Mouse (Mus musculus) midbrain, postnatal 0 days (tissue): ENCODE data around the gene 4930449I24Rik. TPM values are rescaled to one million over a fixed set of nuclear protein-coding genes. Genes with fewer than 3 reads are reported as not detected.
"Not testable (repeated sequence)": the region's sequence is repeated elsewhere in the genome, so short reads cannot be mapped to it uniquely, and the experiment has no call there.

Experiments used
- ATAC-seq: fragments of 200-750 bp; cut with Nextera tagmentation; 2 replicates; pipeline ENCODE4 v1.8.0; 2017; ENCODE audit warnings: moderate number of reproducible peaks, mild to moderate bottlenecking, moderate TSS enrichment, moderate library complexity; ENCODE audit not compliant: low FRiP score
- DNase-seq: peaks from one replicate; pipeline ENCODE4 v3.0.0-alpha.2; 2015; ENCODE audit warnings: low spot score
- H3K27ac ChIP-seq: fragments of 300-500 bp; sonication (generic); 2 replicates; pipeline ENCODE4 v1.5.1; 2014; ENCODE audit warnings: low read depth, mild to moderate bottlenecking, low read length, mixed read lengths
- H3K27me3 ChIP-seq: fragments of 300-500 bp; sonication (generic); 2 replicates; pipeline ENCODE4 v1.6.1; 2014; ENCODE audit warnings: low read length, control low read depth, mixed read lengths; ENCODE audit not compliant: insufficient read depth
- H3K36me3 ChIP-seq: fragments of 300-500 bp; sonication (generic); 2 replicates; pipeline ENCODE4 v1.6.1; 2014; ENCODE audit warnings: low read length, control low read depth, mixed read lengths; ENCODE audit not compliant: insufficient read depth
- H3K4me1 ChIP-seq: fragments of 300-500 bp; sonication (generic); 2 replicates; pipeline ENCODE4 v1.6.1; 2014; ENCODE audit warnings: mild to moderate bottlenecking, control low read depth, antibody characterized with exemption, low read length, mixed read lengths; ENCODE audit not compliant: insufficient read depth
- H3K4me2 ChIP-seq: fragments of 300-500 bp; sonication (generic); 2 replicates; pipeline ENCODE4 v1.6.1; 2014; ENCODE audit warnings: low read depth, mild to moderate bottlenecking, low read length, mixed read lengths; ENCODE audit not compliant: poor library complexity, severe bottlenecking
- H3K4me3 ChIP-seq: fragments of 300-500 bp; sonication (generic); 2 replicates; pipeline ENCODE4 v1.5.1; 2014; ENCODE audit warnings: low read depth, mild to moderate bottlenecking, low read length, moderate library complexity
- H3K9ac ChIP-seq: fragments of 300-500 bp; sonication (generic); replicated peaks from 2 replicates; pipeline ENCODE4 v1.6.1; 2014; ENCODE audit warnings: mild to moderate bottlenecking, low read length, moderate library complexity, mixed read lengths; ENCODE audit not compliant: poor library complexity, severe bottlenecking
- H3K9me3 ChIP-seq: fragments of 300-500 bp; sonication (generic); 2 replicates; pipeline ENCODE4 v1.6.1; 2016; ENCODE audit warnings: low read length, control low read depth
- CTCF ChIP-seq: IDR thresholded peaks from 2 replicates; pipeline ENCODE4 v1.5.1; 2016; ENCODE audit warnings: antibody characterized with exemption, mild to moderate bottlenecking
- WGBS: fragments of 180-500 bp; shearing (Covaris S2); extraction: QIAGEN DNeasy Blood & Tissue Kit; methylation state at CpG from one replicate; pipeline ENCODE4 v1.1.7; 2014; 5-methylcytosine and 5-hydroxymethylcytosine counted together
- polyA plus RNA-seq: library from polyadenylated mRNA; unstranded; fragments of >200 nt; fragmentation: Nextera tagmentation; extraction: Ambion mirVana; gene quantifications from 2 replicates; pipeline ENCODE4 v1.2.1, GENCODE M21; 2015
- total RNA-seq: library from RNA; depleted of rRNA; stranded (reverse); fragments of >200 nt; gene quantifications from 2 replicates; pipeline ENCODE4 v1.2.3, GENCODE M21; 2014; rRNA removed

The 4930449I24Rik gene
- total RNA-seq (not detected in 2 replicates), polyA plus RNA-seq (not detected in 2 replicates)

- not testable (repeated sequence) for H3K27ac ChIP-seq, H3K9me3 ChIP-seq, H3K27me3 ChIP-seq, H3K4me1 ChIP-seq, H3K9ac ChIP-seq, H3K4me3 ChIP-seq, DNase-seq, H3K4me2 ChIP-seq, ATAC-seq, H3K36me3 ChIP-seq
- no CpG with 5 or more reads among the region's 5 CpGs for WGBS
These were observed at the start of gene 4930449I24Rik for GRCm38 (mm10) chr5:146502099-146502498. Gene 4930449I24Rik, plus strand, starts transcription at chr5:146502399.

GRCm38 (mm10) chr5:146453556-146453955, 48.6 kb upstream of the 4930449I24Rik start:
- WGBS = 98% methylated on average over 6 of the region's 6 CpGs
- no peak for TF ChIP-seq CTCF
- peaks cover 18% of the 10 kb centered on the region for H3K36me3 ChIP-seq
- H3K27me3 ChIP-seq = no peaks in the 10 kb centered on the region
- H3K4me3 ChIP-seq = no peak overlapping the region
- no peak overlapping the region for H3K9ac ChIP-seq
- no peaks in the 10 kb centered on the region for H3K4me1 ChIP-seq
- H3K27ac ChIP-seq = no peak overlapping the region
- H3K9me3 ChIP-seq = no peaks in the 10 kb centered on the region
- no peak overlapping the region for H3K4me2 ChIP-seq
- DNase-seq (no peak), ATAC-seq (no peak)

GRCm38 (mm10) chr5:146461612-146462011, 40.6 kb upstream of the 4930449I24Rik start:
- TF ChIP-seq CTCF = no peak
- Histone ChIP-seq H3K9me3 (no peaks in the 10 kb centered on the region), H3K27ac (no peak overlapping the region), H3K27me3 (no peaks in the 10 kb centered on the region), H3K9ac (no peak overlapping the region), H3K4me3 (no peak overlapping the region), H3K36me3 (peaks cover 24% of the 10 kb centered on the region), H3K4me2 (no peak overlapping the region), H3K4me1 (no peaks in the 10 kb centered on the region)
- no peak for ATAC-seq
- WGBS = 89% methylated on average over 8 of the region's 8 CpGs
- no peak for DNase-seq

GRCm38 (mm10) chr5:146466663-146467062, 35.5 kb upstream of the 4930449I24Rik start:
- H3K9ac ChIP-seq = no peak overlapping the region
- peaks cover 35% of the 10 kb centered on the region for H3K36me3 ChIP-seq
- WGBS = 95% methylated on average over 19 of the region's 19 CpGs
- DNase-seq = no peak
- H3K27me3 ChIP-seq = no peaks in the 10 kb centered on the region
- no peak overlapping the region for H3K4me2 ChIP-seq
- no peaks in the 10 kb centered on the region for H3K4me1 ChIP-seq
- ATAC-seq = no peak
- TF ChIP-seq CTCF = no peak
- no peaks in the 10 kb centered on the region for H3K9me3 ChIP-seq
- no peak overlapping the region for H3K27ac ChIP-seq
- H3K4me3 ChIP-seq = no peak overlapping the region

GRCm38 (mm10) chr5:146468311-146468710, 33.9 kb upstream of the 4930449I24Rik start:
- ATAC-seq (no peak), DNase-seq (peak; percentile 23)
- Histone ChIP-seq H3K4me1 (no peaks in the 10 kb centered on the region), H3K4me2 (no peak overlapping the region), H3K9ac (no peak overlapping the region), H3K36me3 (peaks cover 39% of the 10 kb centered on the region), H3K9me3 (no peaks in the 10 kb centered on the region), H3K4me3 (no peak overlapping the region), H3K27me3 (no peaks in the 10 kb centered on the region), H3K27ac (no peak overlapping the region)
- TF ChIP-seq CTCF = no peak
- WGBS = 79% methylated on average over 9 of the region's 9 CpGs

- Histone ChIP-seq H3K36me3 (peaks cover 39% of the 10 kb centered on the region), H3K4me1 (no peaks in the 10 kb centered on the region), H3K9me3 (no peaks in the 10 kb centered on the region), H3K4me2 (no peak overlapping the region), H3K4me3 (no peak overlapping the region), H3K27me3 (no peaks in the 10 kb centered on the region), H3K27ac (no peak overlapping the region), H3K9ac (no peak overlapping the region)
- no peak for TF ChIP-seq CTCF
- no peak for DNase-seq
- 92% methylated on average over 9 of the region's 9 CpGs for WGBS
- ATAC-seq = no peak
These were observed 31.4 kb upstream of the 4930449I24Rik start for GRCm38 (mm10) chr5:146470821-146471220.
